In genomic region chr5:63967591-63968141, GRCm38 (mm10) we compare ENCODE assay signal across 8 mouse cellular contexts. TPM values are rescaled to one million over a fixed set of nuclear protein-coding genes. Genes with fewer than 3 reads are reported as not detected.
DNase-seq lines count a peak whose midpoint lies in the region; ATAC-seq and TF ChIP-seq lines count a peak whose summit lies in the region.

No protein-coding gene starts in this region.

- peak overlapping the region; percentile 68 for H3K9ac ChIP-seq in forebrain, postnatal 0 days
- H3K9ac ChIP-seq in midbrain, embryonic 13.5 days (replicated peaks), result peak overlapping the region; percentile 76

- no peak for TF ChIP-seq CTCF in forebrain, postnatal 0 days (IDR thresholded peaks at IDR 0.05; ENCODE audit: low read depth)

- peak; percentile 24 for DNase-seq in kidney, adult 9 months
- no peak for DNase-seq in kidney, adult 18-20 months
- peak; percentile 54 to 62 for DNase-seq in adrenal gland, postnatal 36 days
- peak; percentile 32 for DNase-seq in forebrain, postnatal 0 days
- DNase-seq in limb, embryonic 10.5 days (ENCODE audit: low spot score), result no peak
- DNase-seq in testis, postnatal 10 days (ENCODE audit: low spot score), result no peak
- no peak for DNase-seq in urinary bladder, adult 2 months (ENCODE audit: low spot score)

- H3K27me3 ChIP-seq in forebrain, postnatal 0 days (ENCODE audit: insufficient read depth, low read length), result no peaks in the 10 kb centered on the region
- no peaks in the 10 kb centered on the region for H3K27me3 ChIP-seq in limb, embryonic 10.5 days (ENCODE audit: low read depth, poor library complexity, severe bottlenecking)
- no peaks in the 10 kb centered on the region; the same call in 1 of the 2 replicates for H3K27me3 ChIP-seq in midbrain, embryonic 13.5 days

- peak overlapping the region; percentile 76 for H3K4me3 ChIP-seq in forebrain, postnatal 0 days (ENCODE audit: low read depth, low read length)
- H3K4me3 ChIP-seq in limb, embryonic 10.5 days, result peak overlapping the region; percentile 81
- peak overlapping the region; percentile 72 for H3K4me3 ChIP-seq in midbrain, embryonic 13.5 days (replicated peaks)

- WGBS in forebrain, postnatal 0 days, result 2% methylated on average over 12 of the region's 12 CpGs
- 6% methylated on average over 12 of the region's 12 CpGs for WGBS in limb, embryonic 10.5 days
- 3% methylated on average over 12 of the region's 12 CpGs for WGBS in midbrain, embryonic 13.5 days

- no peaks in the 10 kb centered on the region for H3K36me3 ChIP-seq in forebrain, postnatal 0 days (ENCODE audit: insufficient read depth)
- no peaks in the 10 kb centered on the region for H3K36me3 ChIP-seq in limb, embryonic 10.5 days
- H3K36me3 ChIP-seq in midbrain, embryonic 13.5 days, result no peaks in the 10 kb centered on the region

- H3K4me2 ChIP-seq in forebrain, postnatal 0 days (ENCODE audit: low read depth), result peak overlapping the region; percentile 79
- H3K4me2 ChIP-seq in midbrain, embryonic 13.5 days (replicated peaks), result peak overlapping the region; percentile 88

- peak overlapping the region; percentile 40; the same call in 1 of the 2 replicates for H3K27ac ChIP-seq in forebrain, postnatal 0 days (ENCODE audit: low read depth, low read length)
- H3K27ac ChIP-seq in limb, embryonic 10.5 days, result peak overlapping the region; percentile 93
- H3K27ac ChIP-seq in midbrain, embryonic 13.5 days, result peak overlapping the region; percentile 44; the same call in 1 of the 2 replicates

- peaks cover 7% of the 10 kb centered on the region for H3K4me1 ChIP-seq in forebrain, postnatal 0 days (ENCODE audit: insufficient read depth)
- H3K4me1 ChIP-seq in limb, embryonic 10.5 days, result peaks cover 37% of the 10 kb centered on the region
- peaks cover 17% of the 10 kb centered on the region for H3K4me1 ChIP-seq in midbrain, embryonic 13.5 days (replicated peaks)

- no peaks in the 10 kb centered on the region for H3K9me3 ChIP-seq in forebrain, postnatal 0 days (ENCODE audit: low read length)
- no peaks in the 10 kb centered on the region for H3K9me3 ChIP-seq in limb, embryonic 10.5 days (replicated peaks)
- no peaks in the 10 kb centered on the region for H3K9me3 ChIP-seq in midbrain, embryonic 13.5 days

- no peak for ATAC-seq in forebrain, postnatal 0 days
- no peak for ATAC-seq in midbrain, embryonic 13.5 days

RNA-seq across cellular contexts. Expression of gene Rell1, which starts 1.0 kb away (rescaled TPM):
- total RNA-seq in adrenal gland, postnatal 36 days (2021), result 10 to 100 TPM; 57.4 to 86.9 TPM
- 5.1 and 5.3 TPM in 2 replicates for total RNA-seq in forebrain, postnatal 0 days (2014; rRNA removed)
- polyA plus RNA-seq in forebrain, postnatal 0 days (2015; fragmentation: Nextera tagmentation; extraction: Ambion mirVana), result 9.6 and 11.2 TPM in 2 replicates
- polyA plus RNA-seq in limb, embryonic 10.5 days (2016; fragmentation: Nextera tagmentation; extraction: Ambion mirVana), result 13.5 and 15.0 TPM in 2 replicates
- 9.5 and 10.2 TPM in 2 replicates for polyA plus RNA-seq in midbrain, embryonic 13.5 days (2015; fragmentation: Nextera tagmentation; extraction: Ambion mirVana)
- polyA plus RNA-seq in urinary bladder, adult 2 months (2012; rRNA removed), result 21.4 and 24.1 TPM in 2 replicates

Comparison
In these comparisons a context has a peak if more than half of its experiments do, and no peak if none do; other contexts are left out.
1. DNase-seq: peak in kidney, adult 9 months (single experiment), adrenal gland, postnatal 36 days (2 of 2) and forebrain, postnatal 0 days (single experiment); none in kidney, adult 18-20 months (single experiment), limb, embryonic 10.5 days (single experiment), testis, postnatal 10 days (single experiment) and urinary bladder, adult 2 months (single experiment).
2. H3K27ac ChIP-seq: peak in every context shown above with its lines; median percentile 93 in limb, embryonic 10.5 days; 44 in midbrain, embryonic 13.5 days; 40 in forebrain, postnatal 0 days.
3. Peak in every context shown above with its lines, with median percentiles within 50 percentile points of each other: H3K4me3 ChIP-seq.